Mouse (Mus musculus): ENCODE measurements at regions not wholly inside any gene's neighbourhood (a gene's known extent, or its start where the extent isn't known, plus 50 kb on each side); places are given as distances from the start of the nearest gene placed in this dataset.

- Histone ChIP-seq H3K9ac (no peak overlapping the region), H3K9me3 (no peaks in the 10 kb centered on the region), H3K36me3 (no peaks in the 10 kb centered on the region), H3K27me3 (no peaks in the 10 kb centered on the region), H3K4me1 (replicated peaks) (no peaks in the 10 kb centered on the region), H3K4me2 (no peak overlapping the region), H3K4me3 (no peak overlapping the region), H3K27ac (replicated peaks) (no peak overlapping the region)
- no peak for ATAC-seq (ENCODE audit: low read depth)
- 57% methylated on average over 2 of the region's 2 CpGs for WGBS
Measured at GRCm38 (mm10) chr5:39824680-39825079, 69.4 kb upstream of the Hs3st1 start.

- 89% methylated on average over 4 of the region's 4 CpGs for WGBS
- Histone ChIP-seq H3K27ac (replicated peaks) (no peak overlapping the region), H3K4me3 (no peak overlapping the region), H3K4me1 (replicated peaks) (peaks cover 8% of the 10 kb centered on the region; the same call in 1 of the 2 replicates), H3K4me2 (no peak overlapping the region), H3K9ac (no peak overlapping the region), H3K9me3 (no peaks in the 10 kb centered on the region), H3K27me3 (no peaks in the 10 kb centered on the region), H3K36me3 (no peaks in the 10 kb centered on the region)
- no peak for ATAC-seq (ENCODE audit: low read depth)
Measured at GRCm38 (mm10) chr5:39806643-39807042, 51.4 kb upstream of the Hs3st1 start.

Measured in neural tube, embryonic 13.5 days (tissue).